Mouse (Mus musculus) hematopoietic stem cell, adult 5-6 weeks (primary cell): Measurements from ENCODE around the gene Snta1. TPM values are rescaled to one million over a fixed set of nuclear protein-coding genes. Genes with fewer than 3 reads are reported as not detected.

Experiments
- ATAC-seq, 2 experiments: fragments of 125-278 bp in 1 of 2; replicated peaks in 1 of 2; 2 replicates each; pipeline ENCODE4 v1.8.0; 2016 to 2017; ENCODE audit warnings: inconsistent platforms in 2 of 2, mild to moderate bottlenecking in 2 of 2, moderate number of reproducible peaks in 2 of 2, low read depth in 1 of 2, moderate TSS enrichment in 1 of 2; ENCODE audit not compliant: low FRiP score in 2 of 2, poor library complexity in 2 of 2, severe bottlenecking in 2 of 2, insufficient read depth in 1 of 2, low TSS enrichment in 1 of 2
- total RNA-seq: library from RNA; stranded (forward); fragments of 172-1452, 232-1000 nt; gene quantifications from 2 replicates; pipeline ENCODE4 v1.2.3, GENCODE M21; 2017

Gene Snta1
- 0.69 TPM in 1 of 2 replicates, not detected in the other for total RNA-seq

DNA sequence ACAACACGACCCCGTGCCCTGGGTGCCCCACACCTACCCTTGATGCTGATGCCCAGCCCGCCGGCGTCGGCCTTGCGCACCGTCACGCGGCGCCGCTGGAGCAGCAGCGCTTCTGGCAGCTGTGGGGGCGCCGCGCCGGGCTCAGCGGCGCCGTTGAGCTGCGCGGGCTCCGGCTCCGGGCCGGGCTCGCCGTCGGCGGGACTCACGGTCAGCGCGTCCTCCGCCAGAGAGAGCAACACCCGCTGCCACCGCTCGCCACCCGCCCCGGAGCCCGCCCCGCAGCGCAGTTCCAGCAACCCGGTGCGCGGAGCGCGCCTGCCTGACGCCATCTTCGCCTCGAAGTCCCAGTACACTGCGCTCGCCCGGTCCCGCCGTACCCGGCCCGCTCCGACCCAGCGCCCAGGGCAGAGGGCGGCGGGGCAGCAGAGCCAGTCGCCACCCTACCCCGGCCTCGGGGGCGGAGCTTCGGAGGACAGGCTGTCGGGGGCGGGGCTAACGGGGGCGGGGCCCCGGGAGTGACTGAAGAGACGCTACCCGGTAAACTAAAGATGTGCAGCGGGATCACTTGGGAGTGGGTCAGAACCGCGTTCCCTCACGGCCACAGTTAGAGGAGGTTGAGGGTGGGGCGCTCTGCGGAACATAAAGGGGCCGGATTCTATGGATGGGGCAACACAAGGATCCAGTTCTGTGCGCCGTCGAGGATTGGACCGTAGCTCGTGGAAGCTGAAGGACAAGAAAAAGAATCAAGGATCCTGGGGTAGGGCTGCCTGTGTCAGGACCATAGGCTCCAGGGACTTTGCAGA, at the start of gene Snta1:
TSS of gene Snta1 (minus strand) at position 457 of the 803 bp plus-strand sequence.
- peak; percentile 68 to 72 for ATAC-seq

- no peak for ATAC-seq
These were observed 48.7 kb upstream of the Snta1 start for GRCm38 (mm10) chr2:154456621-154457020.

- no peak for ATAC-seq
These were observed 47.9 kb upstream of the Snta1 start for GRCm38 (mm10) chr2:154455776-154456175.

DNA sequence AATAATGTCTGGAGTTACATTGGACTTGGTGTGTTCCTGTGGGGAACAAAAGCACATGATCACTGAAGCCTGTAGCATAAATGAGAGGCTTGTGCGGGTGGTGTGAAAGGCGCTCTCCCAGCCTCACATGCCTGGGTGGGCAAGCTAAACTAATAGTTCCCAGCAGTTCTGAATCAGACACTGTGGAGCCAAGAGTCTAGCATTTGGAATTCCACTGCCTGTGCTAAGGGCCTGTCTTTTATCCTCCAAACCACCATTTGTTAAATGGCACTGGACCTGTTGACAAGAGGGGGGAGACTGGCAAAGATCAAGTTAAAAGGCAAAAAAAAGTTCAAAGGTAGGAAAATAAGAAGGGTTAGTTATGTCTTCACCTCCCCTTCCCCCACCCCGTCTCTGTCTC, 46.7 kb upstream of the Snta1 start:
- no peak for ATAC-seq

DNA sequence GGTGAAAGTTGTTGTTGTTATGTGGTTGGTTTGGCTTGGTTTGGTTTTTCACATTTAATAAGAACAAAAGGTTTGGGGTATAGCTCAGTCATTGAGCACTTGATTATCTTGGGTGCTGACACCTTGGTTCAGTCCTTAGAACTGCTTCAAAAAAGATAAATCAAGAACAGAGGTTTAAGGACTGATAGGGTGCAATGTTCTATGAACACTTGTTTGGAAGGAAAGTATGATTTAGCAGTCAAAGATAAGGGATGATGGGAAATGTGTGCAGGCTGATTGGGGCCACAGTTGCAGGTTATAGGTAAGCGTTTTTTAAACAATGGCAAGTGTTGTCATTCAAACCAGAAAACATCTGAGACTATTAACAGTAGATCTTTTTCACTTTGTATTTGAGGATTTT, 46.2 kb upstream of the Snta1 start:
- no peak for ATAC-seq

- no peak for ATAC-seq
These were observed 45.1 kb upstream of the Snta1 start for GRCm38 (mm10) chr2:154452951-154453350.

DNA sequence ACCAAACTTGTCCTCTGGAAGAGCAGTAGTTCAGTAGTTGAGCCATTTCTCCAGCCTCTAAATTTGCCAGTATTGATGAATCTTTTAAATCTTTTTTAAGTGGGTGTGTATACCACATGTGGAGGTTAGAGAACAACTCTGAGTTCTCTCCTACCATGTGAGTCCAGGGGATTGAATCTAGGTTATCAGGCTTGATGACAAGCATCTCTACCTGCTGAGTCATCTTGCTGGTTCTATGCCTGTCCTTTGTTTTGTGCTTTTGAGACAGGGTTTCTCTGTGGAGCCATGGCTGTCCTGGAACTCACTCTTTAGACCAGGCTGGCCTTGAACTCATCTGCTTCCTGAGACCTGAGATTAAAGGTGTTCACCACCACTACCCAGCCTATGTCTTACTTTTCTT, 40.7 kb upstream of the Snta1 start:
- ATAC-seq = no peak

DNA sequence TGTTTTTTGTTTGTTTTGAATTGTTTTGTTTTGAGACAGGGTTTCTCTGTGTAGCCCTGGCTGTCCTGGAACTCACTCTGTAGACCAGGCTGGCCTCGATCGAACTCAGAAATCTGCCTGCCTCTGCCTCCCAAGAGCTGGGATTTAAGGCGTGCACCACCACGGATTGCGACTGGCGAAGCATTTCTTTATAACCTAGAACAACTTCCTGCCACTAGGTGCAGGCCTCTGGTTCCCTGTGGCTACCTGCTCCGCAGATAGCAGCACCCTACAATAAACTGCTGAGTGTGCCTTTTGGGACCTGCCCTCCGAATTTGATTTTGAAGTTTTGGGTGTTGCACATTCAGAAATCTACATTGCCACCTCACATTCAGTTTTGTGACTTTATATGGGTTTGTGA, 39.9 kb upstream of the Snta1 start:
- no peak for ATAC-seq

DNA sequence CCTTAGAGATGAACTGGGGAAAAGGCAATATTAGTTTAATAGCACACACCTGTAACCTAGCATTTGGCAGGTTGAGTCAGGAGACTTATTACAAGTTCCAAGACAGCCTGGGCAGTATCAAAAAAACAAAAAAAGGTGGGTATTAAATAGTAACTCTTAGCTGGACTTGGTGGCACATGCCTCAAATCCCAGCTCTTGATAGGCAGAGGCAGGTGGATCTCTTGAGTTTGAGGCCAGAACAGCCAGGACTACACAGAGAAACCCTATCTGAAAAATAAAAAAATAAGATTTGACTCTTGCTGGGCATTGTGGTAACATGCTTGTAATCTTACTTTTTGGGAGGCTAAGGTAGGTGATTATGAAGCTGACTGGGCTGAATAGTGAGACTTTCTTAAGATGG, 32.6 kb upstream of the Snta1 start:
- ATAC-seq = no peak

- ATAC-seq = no peak
These were observed 29.3 kb upstream of the Snta1 start for GRCm38 (mm10) chr2:154437191-154437527.

DNA sequence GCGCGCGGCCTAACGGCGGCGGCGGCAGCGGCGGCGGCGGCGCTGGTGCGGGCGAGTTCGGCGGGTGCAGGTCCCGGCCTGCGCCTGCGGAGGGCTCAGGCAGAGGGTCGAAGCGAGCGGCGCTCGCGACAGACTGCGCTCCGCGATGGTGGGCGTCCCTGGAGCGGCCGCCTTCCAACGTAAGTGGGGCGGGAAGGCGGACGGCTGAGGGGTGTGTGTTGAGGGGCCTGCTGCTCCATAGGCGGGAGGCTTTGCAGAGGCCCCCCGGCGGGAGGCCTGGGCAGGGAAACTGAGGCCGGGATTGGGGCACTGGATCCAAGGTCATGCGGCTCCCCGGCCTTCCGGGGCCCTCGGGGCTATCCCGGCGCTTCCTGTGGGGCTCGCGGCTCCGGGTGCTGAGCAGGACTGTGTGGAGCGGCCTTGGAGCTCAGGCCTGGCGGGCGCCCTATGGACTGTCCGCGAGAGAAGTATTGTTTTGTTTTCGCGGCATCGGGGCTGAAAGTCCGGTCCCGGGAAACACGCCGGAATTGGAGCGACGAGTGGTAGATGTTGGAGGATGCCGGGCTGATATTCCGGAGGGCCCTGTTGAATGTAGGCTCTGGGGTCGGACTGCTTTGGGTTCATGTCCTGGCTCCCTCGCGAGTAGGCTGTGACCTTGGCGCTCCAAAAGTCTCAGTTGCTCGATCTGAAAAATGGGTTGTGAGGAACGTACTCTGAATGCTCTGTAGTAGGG, 28.7 kb upstream of the Snta1 start, which contains the start of gene Cbfa2t2:
TSS of gene Cbfa2t2 (plus strand) at position 24 of the 733 bp plus-strand sequence.
- peak; percentile 24 to 39; a peak in 3 of 4 replicates for ATAC-seq

- ATAC-seq = peak; percentile 99 to 100
These were observed 28.2 kb upstream of the Snta1 start for GRCm38 (mm10) chr2:154436076-154436457.

DNA sequence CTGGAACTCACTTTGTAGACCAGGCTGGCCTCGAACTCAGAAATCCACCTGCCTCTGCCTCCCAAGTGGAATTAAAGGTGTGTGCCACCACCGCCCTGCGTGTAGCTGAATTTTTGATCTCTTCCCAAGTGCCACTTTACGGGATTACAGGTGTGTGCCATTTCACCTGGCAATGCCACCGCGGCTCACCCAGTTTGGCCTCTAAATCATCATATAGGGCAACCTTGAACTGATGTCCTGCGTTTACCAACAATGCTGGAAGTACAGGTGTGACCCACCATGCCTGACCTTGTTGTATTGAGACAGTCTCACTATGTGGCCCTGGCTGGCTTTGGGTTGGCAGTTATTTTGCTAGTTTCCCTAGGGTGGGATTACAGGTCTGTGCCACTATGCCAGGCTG, 26.8 kb upstream of the Snta1 start:
- ATAC-seq = no peak

GRCm38 (mm10) chr2:154433391-154433790, 25.5 kb upstream of the Snta1 start:
- no peak for ATAC-seq

- no peak for ATAC-seq
These were observed 24.8 kb upstream of the Snta1 start for GRCm38 (mm10) chr2:154432696-154433095.

DNA sequence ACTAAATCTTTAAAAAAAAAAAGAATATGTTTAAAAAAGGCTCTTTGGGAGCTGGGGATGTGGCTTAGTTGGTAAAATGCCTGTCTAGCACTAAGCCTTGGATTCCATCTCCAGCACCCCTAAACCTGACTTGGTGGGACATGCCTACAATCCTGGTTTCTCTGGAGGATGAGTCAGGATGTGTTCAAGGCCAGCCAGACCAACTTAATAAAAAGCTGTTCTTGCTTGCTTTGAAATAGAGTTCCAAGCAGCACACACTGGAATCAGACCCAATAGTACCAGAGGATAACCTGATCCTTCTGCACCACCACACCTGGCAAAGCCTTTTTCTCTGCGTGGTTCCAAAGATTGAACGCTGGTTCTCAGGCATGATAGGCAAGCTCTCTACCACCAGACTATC, 22.7 kb upstream of the Snta1 start:
- no peak for ATAC-seq

- no peak for ATAC-seq
These were observed 20.0 kb upstream of the Snta1 start for GRCm38 (mm10) chr2:154427853-154428360.
